Mouse (Mus musculus) stomach, postnatal 0 days (tissue): Measurements from ENCODE around the gene Grk6. TPM values are rescaled to one million over a fixed set of nuclear protein-coding genes. Genes with fewer than 3 reads are reported as not detected.

ENCODE experiments used
- ATAC-seq: fragments of 200-750 bp; cut with Nextera tagmentation; 2 replicates; pipeline ENCODE4 v1.8.0; 2017; ENCODE audit not compliant: low FRiP score, low TSS enrichment
- DNase-seq: peaks from one replicate; pipeline ENCODE4 v3.0.0-alpha.2; 2016; ENCODE audit warnings: low spot score
- H3K27ac ChIP-seq: fragments of 300-500 bp; sonication (generic); replicated peaks from 2 replicates; pipeline ENCODE4 v1.5.1; 2014; ENCODE audit warnings: mild to moderate bottlenecking, control low read depth
- H3K27me3 ChIP-seq: fragments of 300-500 bp; sonication (generic); 2 replicates; pipeline ENCODE4 v1.6.1; 2014; ENCODE audit warnings: low read length; ENCODE audit not compliant: control insufficient read depth, insufficient read depth
- H3K36me3 ChIP-seq: fragments of 300-500 bp; sonication (generic); 2 replicates; pipeline ENCODE4 v1.6.1; 2014; ENCODE audit warnings: low read length, mixed read lengths; ENCODE audit not compliant: control insufficient read depth, insufficient read depth
- H3K4me1 ChIP-seq: fragments of 300-500 bp; sonication (generic); replicated peaks from 2 replicates; pipeline ENCODE4 v1.6.1; 2014; ENCODE audit warnings: antibody characterized with exemption; ENCODE audit not compliant: control insufficient read depth, insufficient read depth
- H3K4me2 ChIP-seq: fragments of 300-500 bp; sonication (generic); replicated peaks from 2 replicates; pipeline ENCODE4 v1.6.1; 2014; ENCODE audit warnings: low read depth, mild to moderate bottlenecking, control low read depth, moderate library complexity
- H3K4me3 ChIP-seq: fragments of 300-500 bp; sonication (generic); 2 replicates; pipeline ENCODE4 v1.5.1; 2014; ENCODE audit warnings: low read depth, low read length, control low read depth
- H3K9ac ChIP-seq: fragments of 300-500 bp; sonication (generic); 2 replicates; pipeline ENCODE4 v1.6.1; 2014; ENCODE audit warnings: mild to moderate bottlenecking, low read length, control low read depth, mixed read lengths
- H3K9me3 ChIP-seq: fragments of 300-500 bp; sonication (generic); 2 replicates; pipeline ENCODE4 v1.6.1; 2016; ENCODE audit warnings: low read length; ENCODE audit not compliant: control insufficient read depth
- CTCF ChIP-seq: IDR thresholded peaks from 2 replicates; pipeline ENCODE4 v1.5.1; 2016; ENCODE audit warnings: antibody characterized with exemption, low read depth, mild to moderate bottlenecking, moderate library complexity
- EP300 ChIP-seq: optimal IDR thresholded peaks from 2 replicates; pipeline ENCODE3; 2016; ENCODE audit warnings: antibody characterized with exemption
- WGBS: fragments of 180-500 bp; shearing (Covaris S2); extraction: QIAGEN DNeasy Blood & Tissue Kit; methylation state at CpG from one replicate; pipeline ENCODE4 v1.1.7; 2014; 5-methylcytosine and 5-hydroxymethylcytosine counted together
- polyA plus RNA-seq: library from polyadenylated mRNA; unstranded; fragments of >200 nt; fragmentation: Nextera tagmentation; extraction: Ambion mirVana; gene quantifications from 2 replicates; pipeline ENCODE4 v1.2.1, GENCODE M21; 2015

Grk6 gene
- polyA plus RNA-seq, 1 experiment from 2014 or later = 17.7 TPM

DNA sequence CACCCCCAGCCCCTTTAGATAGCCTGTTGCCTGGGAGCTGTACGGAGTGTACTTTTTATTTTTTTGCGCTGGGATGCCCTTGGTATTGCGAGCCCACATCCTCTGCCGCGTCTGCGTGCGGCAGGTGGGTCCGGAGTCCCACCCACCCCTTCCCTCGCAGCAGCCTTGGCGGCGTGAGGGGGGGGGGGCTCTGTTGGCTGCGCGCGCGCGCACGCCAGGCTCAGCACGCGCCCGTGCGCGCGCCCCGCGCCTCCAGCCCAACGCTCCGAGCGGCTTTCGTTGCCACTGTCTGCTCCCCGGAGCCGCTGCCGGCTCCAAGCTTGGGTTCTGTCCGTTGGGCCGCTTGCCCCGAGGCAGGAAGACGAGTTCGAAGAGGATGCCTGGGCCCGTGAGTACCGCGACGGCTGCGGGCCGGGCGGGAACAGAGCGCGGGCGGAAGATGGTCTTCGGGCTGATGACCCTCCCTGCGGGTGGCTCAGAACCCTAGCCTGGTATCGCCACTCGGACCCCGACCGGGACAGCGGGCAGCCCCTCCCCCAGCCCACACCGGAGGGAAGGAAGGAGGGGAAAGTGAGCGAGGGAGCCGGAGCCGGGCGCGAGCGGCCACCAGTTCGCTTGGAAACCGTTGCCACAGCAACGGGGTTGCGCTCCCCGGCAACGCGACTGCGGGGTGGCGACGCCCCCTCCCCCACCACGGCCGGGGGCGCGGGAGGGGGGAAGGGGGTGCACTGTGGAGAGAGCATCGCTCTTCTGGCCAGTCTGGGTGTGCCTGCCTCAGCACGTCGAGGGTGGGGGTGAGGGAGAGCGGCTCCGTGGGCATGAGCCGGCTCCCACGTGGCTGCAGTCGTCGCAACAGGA, 19.4 kb downstream of the Grk6 start, which contains the start of gene Prr7:
TSS of gene Prr7 (plus strand) at position 241 of the 858 bp plus-strand sequence.
- WGBS = under 1% methylated on average over 76 of the region's 84 CpGs
- peak; percentile 42 for DNase-seq

DNA sequence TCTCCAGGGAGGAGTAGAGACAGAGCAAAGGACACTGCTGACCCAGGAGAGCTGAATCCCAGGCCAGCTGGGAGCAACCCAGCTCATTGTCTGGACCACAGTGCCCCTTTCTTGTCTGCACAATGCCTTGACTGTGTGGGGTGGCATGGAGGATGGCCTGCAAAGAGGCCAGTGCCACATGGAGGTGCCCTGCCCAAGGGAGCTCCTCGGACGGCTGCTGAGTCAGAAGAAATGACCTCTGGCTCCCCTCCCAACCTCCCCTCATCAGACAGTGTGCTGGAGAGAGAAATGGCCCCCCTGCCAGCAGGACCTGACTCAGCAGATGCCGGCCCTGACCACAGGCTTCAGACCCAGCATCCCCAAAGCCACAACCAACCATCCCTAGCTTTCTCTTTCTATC, 20.3 kb downstream of the Grk6 start:
- Histone ChIP-seq H3K36me3 (no peaks in the 10 kb centered on the region; the same call in none of the 2 replicates), H3K4me3 (no peak overlapping the region; the same call in 1 of the 2 replicates), H3K9ac (no peak overlapping the region), H3K4me1 (0 out of 2 replicates have a peak, but pooled peaks cover 5% of the 10 kb centered on the region), H3K27me3 (no peaks in the 10 kb centered on the region), H3K27ac (no peak overlapping the region), H3K9me3 (no peaks in the 10 kb centered on the region), H3K4me2 (0 out of 2 replicates have a peak overlapping the region, but pooled peaks have one; percentile 96)
- 0 out of 2 replicates have a peak, but pooled peaks have one; percentile 9 for ATAC-seq
- DNase-seq = no peak
- TF ChIP-seq CTCF (no peak), EP300 (no peak)
- WGBS = 20% methylated on average over 3 of the region's 3 CpGs

More for the DNA sequence above, 19.4 kb downstream of the Grk6 start, which contains the start of gene Prr7:
- no peaks in the 10 kb centered on the region for H3K27me3 ChIP-seq
- H3K9me3 ChIP-seq = no peaks in the 10 kb centered on the region
- peak within 1 kb of the TSS; percentile 96 for H3K4me2 ChIP-seq
- H3K4me3 ChIP-seq = peak within 1 kb of the TSS; percentile 55
- 0 out of 2 replicates have a peak within 1 kb of the TSS, but pooled peaks have one; percentile 24 for H3K27ac ChIP-seq
- peak within 1 kb of the TSS; percentile 65 for H3K9ac ChIP-seq
- H3K36me3 ChIP-seq = peaks cover 4% of the 10 kb centered on the region
- 0 out of 2 replicates have a peak, but pooled peaks cover 5% of the 10 kb centered on the region for H3K4me1 ChIP-seq
- TF ChIP-seq EP300 = no peak
- TF ChIP-seq CTCF = no peak
- ATAC-seq = peak; percentile 38; the same call in 1 of the 2 replicates

DNA sequence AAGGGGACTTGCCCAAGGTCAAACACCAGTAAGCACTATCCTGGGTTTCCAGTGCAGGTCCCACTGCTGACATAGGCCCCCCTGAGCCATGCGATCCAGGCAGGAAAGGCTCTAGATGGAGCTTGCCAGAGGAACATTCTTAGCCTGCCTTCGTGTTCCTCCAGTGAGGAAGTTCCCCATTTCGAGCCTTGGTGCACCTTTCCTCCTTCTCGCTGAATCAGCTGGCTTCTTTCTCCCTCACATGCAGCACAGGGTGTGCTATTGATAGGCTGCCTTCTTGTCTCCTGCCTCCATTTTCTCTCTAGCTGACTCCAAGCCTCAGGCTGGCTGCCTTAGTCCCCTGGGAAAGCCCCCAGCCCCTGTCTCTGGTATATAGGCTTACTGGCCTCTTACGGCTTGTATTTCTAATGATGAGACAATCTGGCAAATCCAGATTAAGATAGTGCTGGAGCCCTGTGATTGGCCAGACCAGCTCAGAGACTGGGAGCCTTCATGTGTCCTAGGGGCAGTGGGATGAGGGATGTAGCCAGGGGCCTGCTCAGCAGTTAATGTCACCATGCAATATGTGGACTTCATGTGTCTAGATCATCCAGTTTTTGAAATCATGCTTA, 21.1 kb downstream of the Grk6 start:
- DNase-seq (no peak), ATAC-seq (no peak)
- H3K36me3 ChIP-seq = no peaks in the 10 kb centered on the region; the same call in none of the 2 replicates
- 0 out of 2 replicates have a peak, but pooled peaks cover 5% of the 10 kb centered on the region for H3K4me1 ChIP-seq
- H3K27me3 ChIP-seq = no peaks in the 10 kb centered on the region
- no peak for TF ChIP-seq CTCF
- TF ChIP-seq EP300 = no peak
- H3K9me3 ChIP-seq = no peaks in the 10 kb centered on the region
- H3K9ac ChIP-seq = no peak overlapping the region
- H3K4me2 ChIP-seq = no peak overlapping the region
- 67% methylated on average over 5 of the region's 5 CpGs for WGBS
- H3K4me3 ChIP-seq = no peak overlapping the region
- H3K27ac ChIP-seq = no peak overlapping the region

DNA sequence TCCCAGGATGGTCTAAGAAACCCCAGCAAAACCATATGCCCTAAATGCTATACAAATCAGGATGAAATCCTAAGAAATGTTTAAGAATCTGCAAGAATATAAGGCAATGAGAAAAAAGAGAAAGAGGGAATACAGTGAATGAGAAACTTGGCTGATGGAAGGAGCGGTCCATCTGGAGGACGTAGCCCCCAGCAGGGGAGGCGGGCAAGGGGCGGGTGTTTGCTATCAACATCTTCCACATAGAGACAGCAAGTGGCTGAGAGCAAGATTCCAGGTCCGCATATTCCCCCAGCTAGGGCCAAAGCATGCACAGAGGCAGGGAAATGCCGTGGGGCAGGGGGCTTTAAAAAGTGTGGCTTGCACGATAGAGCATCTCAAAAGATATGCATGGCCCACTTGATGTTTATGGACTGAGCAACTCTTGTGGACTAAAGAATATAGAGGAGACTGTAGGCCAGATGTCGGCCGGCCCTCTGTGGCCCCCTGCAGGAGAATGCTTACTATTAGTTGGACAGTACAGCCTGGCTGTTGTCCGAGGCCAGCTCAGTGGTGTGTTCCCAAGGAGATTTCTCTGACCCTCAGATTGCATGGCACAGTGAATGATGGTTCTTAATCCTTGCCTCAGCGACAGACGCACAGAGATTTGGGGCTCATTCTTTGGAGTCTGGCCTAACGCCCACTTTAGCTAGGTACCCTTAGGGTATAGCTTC, 24.1 kb downstream of the Grk6 start:
- no peak for ATAC-seq
- no peak overlapping the region for H3K4me3 ChIP-seq
- DNase-seq = peak; percentile 63
- H3K9me3 ChIP-seq = no peaks in the 10 kb centered on the region
- H3K9ac ChIP-seq = no peak overlapping the region
- H3K4me1 ChIP-seq = 0 out of 2 replicates have a peak, but pooled peaks cover 5% of the 10 kb centered on the region
- H3K4me2 ChIP-seq = no peak overlapping the region
- no peak overlapping the region for H3K27ac ChIP-seq
- TF ChIP-seq CTCF = peak; percentile 75
- no peak for TF ChIP-seq EP300
- 0 out of 2 replicates have a peak, but pooled peaks cover 1% of the 10 kb centered on the region for H3K36me3 ChIP-seq
- no peaks in the 10 kb centered on the region for H3K27me3 ChIP-seq
- 42% methylated on average over 13 of the region's 13 CpGs for WGBS

DNA sequence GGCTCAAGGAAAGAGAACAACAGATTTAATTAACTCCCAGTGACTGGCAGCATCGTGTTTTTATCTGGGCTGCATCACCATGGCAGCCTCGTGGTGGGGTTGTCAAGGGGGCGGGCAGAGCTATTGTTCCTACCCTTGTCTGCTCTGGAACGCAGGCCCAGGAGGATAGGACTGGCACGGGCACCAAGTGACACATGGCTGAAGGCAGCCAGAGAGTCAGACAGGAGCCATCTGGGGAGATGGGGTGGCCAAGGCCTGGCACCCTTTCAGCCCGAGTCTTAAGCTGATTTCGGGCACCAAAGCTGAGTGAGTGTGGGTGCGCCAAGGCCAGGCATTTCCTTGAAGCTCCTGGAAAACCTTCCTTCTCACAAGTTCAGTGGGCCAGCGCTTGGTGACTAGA, 25.5 kb downstream of the Grk6 start:
- 75% methylated on average over 9 of the region's 9 CpGs for WGBS

More for the DNA sequence above, 25.5 kb downstream of the Grk6 start:
- Histone ChIP-seq H3K9me3 (no peaks in the 10 kb centered on the region), H3K36me3 (0 out of 2 replicates have a peak, but pooled peaks cover 2% of the 10 kb centered on the region), H3K9ac (no peak overlapping the region), H3K4me2 (no peak overlapping the region), H3K27me3 (no peaks in the 10 kb centered on the region), H3K4me1 (no peaks in the 10 kb centered on the region), H3K4me3 (no peak overlapping the region), H3K27ac (no peak overlapping the region)
- DNase-seq = no peak
- no peak for TF ChIP-seq EP300
- no peak for TF ChIP-seq CTCF
- no peak for ATAC-seq
